Mouse (Mus musculus): ENCODE measurements around the gene Gm14326. TPM values are rescaled to one million over a fixed set of nuclear protein-coding genes. Genes with fewer than 3 reads are reported as not detected.
A peak's percentile ranks its signal among the peaks of the same experiment; 100 is the strongest.
"Not testable (repeated sequence)": the region's sequence is repeated elsewhere in the genome, so short reads cannot be mapped to it uniquely, and the experiment has no call there.

Gene Gm14326
- polyA plus RNA-seq (2014; fragmentation: Nextera tagmentation; extraction: Ambion mirVana), result 9.0 and 12.8 TPM in 2 replicates

- Histone ChIP-seq H3K4me2 (peak within 1 kb of the TSS; percentile 42), H3K4me3 (ENCODE audit: low read depth, low read length) (peak within 1 kb of the TSS; percentile 47)
- not testable (repeated sequence) for H3K9ac ChIP-seq (ENCODE audit: low read depth, low read length); H3K4me1 ChIP-seq (replicated peaks; ENCODE audit: control insufficient read depth, insufficient read depth, low read length); DNase-seq (ENCODE audit: low spot score); H3K27me3 ChIP-seq (replicated peaks; ENCODE audit: control insufficient read depth, insufficient read depth, low read length); ATAC-seq (replicated peaks; ENCODE audit: low FRiP score); H3K27ac ChIP-seq (ENCODE audit: low read depth, low read length); H3K9me3 ChIP-seq (ENCODE audit: control insufficient read depth, low read length); H3K36me3 ChIP-seq (ENCODE audit: control insufficient read depth, insufficient read depth, low read length)
- 0% methylated on average over 3 of the region's 7 CpGs for WGBS
These were observed at the start of gene Gm14326 for GRCm38 (mm10) chr2:177957145-177957544. TSS of gene Gm14326 (minus strand) at chr2:177957297.

- H3K36me3 ChIP-seq (ENCODE audit: control insufficient read depth, insufficient read depth, low read length); DNase-seq (ENCODE audit: low spot score); H3K9me3 ChIP-seq (ENCODE audit: control insufficient read depth, low read length); H3K27me3 ChIP-seq (replicated peaks; ENCODE audit: control insufficient read depth, insufficient read depth, low read length); H3K9ac ChIP-seq (ENCODE audit: low read depth, low read length); H3K27ac ChIP-seq (ENCODE audit: low read depth, low read length); H3K4me3 ChIP-seq (ENCODE audit: low read depth, low read length); ATAC-seq (replicated peaks; ENCODE audit: low FRiP score); H3K4me2 ChIP-seq; H3K4me1 ChIP-seq (replicated peaks; ENCODE audit: control insufficient read depth, insufficient read depth, low read length): not testable (repeated sequence)
- 73% methylated on average over 6 of the region's 7 CpGs for WGBS
These were observed 17.7 kb upstream of the Gm14326 start for GRCm38 (mm10) chr2:177974814-177975213.

- not testable (repeated sequence) for H3K4me2 ChIP-seq; H3K9ac ChIP-seq (ENCODE audit: low read depth, low read length); H3K36me3 ChIP-seq (ENCODE audit: control insufficient read depth, insufficient read depth, low read length); H3K27ac ChIP-seq (ENCODE audit: low read depth, low read length); DNase-seq (ENCODE audit: low spot score); ATAC-seq (replicated peaks; ENCODE audit: low FRiP score); H3K27me3 ChIP-seq (replicated peaks; ENCODE audit: control insufficient read depth, insufficient read depth, low read length); H3K9me3 ChIP-seq (ENCODE audit: control insufficient read depth, low read length); H3K4me1 ChIP-seq (replicated peaks; ENCODE audit: control insufficient read depth, insufficient read depth, low read length)
- WGBS, result under 1% methylated on average over 18 of the region's 18 CpGs
- H3K4me3 ChIP-seq (ENCODE audit: low read depth, low read length), result peak overlapping the region; percentile 47
These were observed 363 bp downstream of the Gm14326 start for GRCm38 (mm10) chr2:177956734-177957133.

- not testable (repeated sequence) for ATAC-seq (replicated peaks; ENCODE audit: low FRiP score); H3K27ac ChIP-seq (ENCODE audit: low read depth, low read length); H3K27me3 ChIP-seq (replicated peaks; ENCODE audit: control insufficient read depth, insufficient read depth, low read length); H3K4me3 ChIP-seq (ENCODE audit: low read depth, low read length); H3K36me3 ChIP-seq (ENCODE audit: control insufficient read depth, insufficient read depth, low read length); H3K9ac ChIP-seq (ENCODE audit: low read depth, low read length); H3K4me2 ChIP-seq; DNase-seq (ENCODE audit: low spot score); H3K4me1 ChIP-seq (replicated peaks; ENCODE audit: control insufficient read depth, insufficient read depth, low read length); H3K9me3 ChIP-seq (ENCODE audit: control insufficient read depth, low read length)
- WGBS, result 44% methylated on average over 3 of the region's 5 CpGs
These were observed 31.5 kb downstream of the Gm14326 start, which contains the start of gene Zfp972 for GRCm38 (mm10) chr2:177925563-177926103. TSS of gene Zfp972 (minus strand) at chr2:177925613.

GRCm38 (mm10) chr2:177903276-177903675, 53.8 kb downstream of the Gm14326 start:
- ATAC-seq (replicated peaks; ENCODE audit: low FRiP score); DNase-seq (ENCODE audit: low spot score); H3K9ac ChIP-seq (ENCODE audit: low read depth, low read length); H3K27me3 ChIP-seq (replicated peaks; ENCODE audit: control insufficient read depth, insufficient read depth, low read length); H3K36me3 ChIP-seq (ENCODE audit: control insufficient read depth, insufficient read depth, low read length); H3K27ac ChIP-seq (ENCODE audit: low read depth, low read length); H3K4me2 ChIP-seq; H3K9me3 ChIP-seq (ENCODE audit: control insufficient read depth, low read length); H3K4me1 ChIP-seq (replicated peaks; ENCODE audit: control insufficient read depth, insufficient read depth, low read length); H3K4me3 ChIP-seq (ENCODE audit: low read depth, low read length): not testable (repeated sequence)
- 73% methylated on average over 4 of the region's 12 CpGs for WGBS

GRCm38 (mm10) chr2:177898171-177898570, 58.9 kb downstream of the Gm14326 start:
- not testable (repeated sequence) for H3K4me2 ChIP-seq; H3K36me3 ChIP-seq (ENCODE audit: control insufficient read depth, insufficient read depth, low read length); H3K27ac ChIP-seq (ENCODE audit: low read depth, low read length); H3K4me1 ChIP-seq (replicated peaks; ENCODE audit: control insufficient read depth, insufficient read depth, low read length); H3K9ac ChIP-seq (ENCODE audit: low read depth, low read length); H3K4me3 ChIP-seq (ENCODE audit: low read depth, low read length); H3K27me3 ChIP-seq (replicated peaks; ENCODE audit: control insufficient read depth, insufficient read depth, low read length); DNase-seq (ENCODE audit: low spot score); ATAC-seq (replicated peaks; ENCODE audit: low FRiP score); H3K9me3 ChIP-seq (ENCODE audit: control insufficient read depth, low read length)
- WGBS, result 76% methylated on average over 2 of the region's 3 CpGs

- not testable (repeated sequence) for H3K27ac ChIP-seq (ENCODE audit: low read depth, low read length); ATAC-seq (replicated peaks; ENCODE audit: low FRiP score); H3K36me3 ChIP-seq (ENCODE audit: control insufficient read depth, insufficient read depth, low read length); DNase-seq (ENCODE audit: low spot score); H3K9me3 ChIP-seq (ENCODE audit: control insufficient read depth, low read length); H3K9ac ChIP-seq (ENCODE audit: low read depth, low read length); H3K4me1 ChIP-seq (replicated peaks; ENCODE audit: control insufficient read depth, insufficient read depth, low read length); H3K27me3 ChIP-seq (replicated peaks; ENCODE audit: control insufficient read depth, insufficient read depth, low read length); H3K4me2 ChIP-seq
- 40% methylated on average over 8 of the region's 13 CpGs for WGBS
- peak within 1 kb of the TSS; percentile 24; the same call in 1 of the 2 replicates for H3K4me3 ChIP-seq (ENCODE audit: low read depth, low read length)
These were observed 60.0 kb downstream of the Gm14326 start, which contains the start of gene Gm14327 for GRCm38 (mm10) chr2:177897046-177897578. TSS of gene Gm14327 (plus strand) at chr2:177897096.

GRCm38 (mm10) chr2:177887743-177888142, 69.4 kb downstream of the Gm14326 start:
- H3K9me3 ChIP-seq (ENCODE audit: control insufficient read depth, low read length); ATAC-seq (replicated peaks; ENCODE audit: low FRiP score); H3K4me3 ChIP-seq (ENCODE audit: low read depth, low read length); H3K4me1 ChIP-seq (replicated peaks; ENCODE audit: control insufficient read depth, insufficient read depth, low read length); H3K9ac ChIP-seq (ENCODE audit: low read depth, low read length); H3K36me3 ChIP-seq (ENCODE audit: control insufficient read depth, insufficient read depth, low read length); H3K4me2 ChIP-seq; DNase-seq (ENCODE audit: low spot score); H3K27ac ChIP-seq (ENCODE audit: low read depth, low read length); H3K27me3 ChIP-seq (replicated peaks; ENCODE audit: control insufficient read depth, insufficient read depth, low read length): not testable (repeated sequence)
- 88% methylated on average over 14 of the region's 14 CpGs for WGBS

Measured in liver, embryonic 11.5 days (tissue).